Mouse (Mus musculus): ENCODE measurements around the gene Rpgrip1l.

GRCm38 (mm10) chr8:91280467-91281212 lies 32.4 kb downstream of the Rpgrip1l start:
- TF ChIP-seq GATA1 (IDR thresholded peaks at IDR 0.05; ENCODE audit: low read length) (no peak), TAL1 (IDR thresholded peaks at IDR 0.05; ENCODE audit: low read length) (no peak)
